Mouse (Mus musculus) gonadal fat pad, adult 2 months (tissue): ENCODE results near the gene Gabbr2. TPM values are rescaled to one million over a fixed set of nuclear protein-coding genes. Genes with fewer than 3 reads are reported as not detected.

Source experiments
- DNase-seq: peaks from one replicate; pipeline ENCODE4 v3.0.0-alpha.2; 2012; ENCODE audit warnings: low read depth
- polyA plus RNA-seq: library from polyadenylated mRNA; depleted of rRNA; stranded (reverse); fragments of >200 nt; gene quantifications from 2 replicates; pipeline ENCODE4 v1.2.3, GENCODE M21; 2012

Gene Gabbr2
- polyA plus RNA-seq, 1 experiment: 0.38 TPM

- no peak for DNase-seq
Observed at GRCm38 (mm10) chr4:46916786-46917185, 74.9 kb downstream of the Gabbr2 start.

GRCm38 (mm10) chr4:46915934-46916333 lies 75.7 kb downstream of the Gabbr2 start:
- DNase-seq: no peak

DNA sequence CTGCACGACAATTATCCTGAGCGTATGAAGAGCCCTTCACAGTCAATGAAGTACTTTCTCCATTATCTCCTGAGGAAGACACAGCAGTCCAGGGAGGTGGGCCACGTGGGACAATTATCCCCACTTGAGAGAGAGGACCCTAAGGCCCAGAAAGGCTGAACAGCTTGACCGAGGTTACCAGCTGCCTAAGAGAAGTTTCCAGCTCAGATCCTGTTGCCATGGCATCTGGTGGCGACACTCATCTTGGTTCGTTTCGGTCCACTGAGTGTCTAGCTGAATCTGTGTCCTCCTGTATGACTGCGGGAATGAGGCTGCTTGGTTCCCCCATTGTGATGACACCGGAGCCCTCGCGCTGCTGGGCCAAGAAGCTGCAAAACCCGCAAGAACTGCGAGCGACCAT lies 76.2 kb downstream of the Gabbr2 start:
- no peak for DNase-seq

GRCm38 (mm10) chr4:46914606-46915005 lies 77.1 kb downstream of the Gabbr2 start:
- DNase-seq: no peak

DNA sequence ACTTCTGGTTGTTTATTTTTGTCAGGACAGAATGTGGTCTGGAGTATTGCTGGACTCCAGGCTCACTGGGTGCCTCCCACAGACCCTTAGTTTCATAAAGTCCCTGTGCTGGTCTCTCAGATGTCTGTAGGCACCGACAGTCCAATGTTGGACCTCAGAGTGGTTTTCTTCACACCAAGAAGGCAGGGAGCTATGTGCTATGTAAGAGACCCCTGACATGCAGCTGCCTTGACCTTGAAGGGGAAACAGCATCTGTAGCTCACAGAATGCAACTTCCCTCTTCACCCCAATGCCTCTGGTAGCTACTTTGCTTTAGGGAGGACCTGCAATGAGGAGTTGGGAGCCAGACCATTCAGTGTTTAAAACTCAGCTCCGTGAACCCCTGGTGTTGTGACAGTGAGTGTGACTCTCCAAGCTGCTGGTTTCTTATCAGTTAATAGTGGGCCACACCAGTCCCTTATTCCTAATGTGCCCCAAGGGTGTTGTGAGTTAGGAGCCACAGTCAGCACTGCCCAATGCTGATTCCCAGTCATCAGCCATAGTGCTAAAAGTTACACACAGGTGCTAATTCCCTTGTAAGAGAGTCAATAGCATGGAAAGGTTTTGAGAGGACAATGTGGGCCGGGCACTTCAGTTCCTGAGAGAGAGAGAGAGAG lies 85.5 kb downstream of the Gabbr2 start:
- no peak for DNase-seq

GRCm38 (mm10) chr4:46905152-46905551 lies 86.5 kb downstream of the Gabbr2 start:
- DNase-seq: no peak

DNA sequence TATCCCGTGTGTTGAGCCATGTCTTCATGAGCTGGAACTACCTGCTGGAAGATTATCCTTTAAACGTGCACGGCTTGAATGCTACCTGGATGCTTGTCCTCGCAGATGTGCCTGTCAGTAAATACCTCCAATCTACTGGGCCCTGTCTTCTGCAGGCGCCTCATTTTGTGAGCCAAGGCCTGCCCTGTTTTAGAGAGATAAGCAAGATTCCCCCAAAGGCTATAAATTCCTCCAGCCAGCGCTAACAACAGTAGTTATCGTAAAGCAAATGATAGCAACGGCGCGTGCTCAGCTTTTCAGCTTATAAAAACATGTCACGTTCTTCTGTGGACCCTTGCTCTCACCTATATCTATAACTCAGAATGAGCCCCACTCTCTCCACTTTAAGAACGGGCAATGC lies 87.5 kb downstream of the Gabbr2 start:
- no peak for DNase-seq

DNA sequence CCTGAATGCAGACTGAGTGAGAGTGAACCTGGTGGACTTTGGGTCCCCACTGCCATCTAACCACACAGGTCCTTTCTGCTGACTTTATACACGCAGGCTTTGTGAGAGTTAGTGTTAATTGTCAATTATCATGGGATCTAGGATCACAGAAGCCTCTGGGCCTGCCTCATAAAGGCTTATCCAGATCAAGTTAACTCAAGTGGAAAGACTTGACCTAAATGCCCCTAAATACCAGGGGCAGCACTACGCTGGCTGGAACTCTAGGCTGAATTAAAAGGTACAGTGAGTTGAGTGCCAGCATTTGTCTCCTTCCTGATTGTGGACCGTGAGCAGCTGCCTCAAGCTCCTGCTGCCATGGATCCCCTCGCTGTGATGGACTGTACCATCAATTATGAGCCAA lies 93.1 kb downstream of the Gabbr2 start:
- no peak for DNase-seq

- no peak for DNase-seq
Observed at GRCm38 (mm10) chr4:46897634-46898399, 93.9 kb downstream of the Gabbr2 start.

GRCm38 (mm10) chr4:46894144-46894543 lies 97.5 kb downstream of the Gabbr2 start:
- DNase-seq: no peak

- no peak for DNase-seq
Observed at GRCm38 (mm10) chr4:46889175-46889574, 102.5 kb downstream of the Gabbr2 start.

- peak; percentile 34 for DNase-seq
Observed at GRCm38 (mm10) chr4:46885627-46886383, 105.9 kb downstream of the Gabbr2 start.

- DNase-seq: no peak
Observed at GRCm38 (mm10) chr4:46884132-46884531, 107.5 kb downstream of the Gabbr2 start.

DNA sequence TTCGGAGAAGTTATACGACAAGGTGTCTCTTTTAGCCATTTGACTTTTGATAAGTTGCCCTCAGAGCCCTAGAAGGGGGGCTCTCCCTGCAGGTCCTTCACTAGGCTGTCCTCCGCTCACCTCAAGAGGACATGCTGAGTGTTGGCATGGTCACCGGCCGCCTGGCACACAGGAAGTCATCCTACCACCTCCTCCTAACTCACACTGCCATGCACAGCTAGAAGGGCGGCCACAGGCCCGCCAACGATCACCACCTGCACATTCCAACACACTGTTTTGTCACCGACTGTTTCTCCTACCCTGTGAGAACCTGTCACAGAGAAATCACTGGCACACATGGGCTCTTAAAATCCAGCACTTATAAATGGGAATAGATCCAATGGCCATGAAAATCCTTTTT lies 108.1 kb downstream of the Gabbr2 start:
- DNase-seq: no peak

DNA sequence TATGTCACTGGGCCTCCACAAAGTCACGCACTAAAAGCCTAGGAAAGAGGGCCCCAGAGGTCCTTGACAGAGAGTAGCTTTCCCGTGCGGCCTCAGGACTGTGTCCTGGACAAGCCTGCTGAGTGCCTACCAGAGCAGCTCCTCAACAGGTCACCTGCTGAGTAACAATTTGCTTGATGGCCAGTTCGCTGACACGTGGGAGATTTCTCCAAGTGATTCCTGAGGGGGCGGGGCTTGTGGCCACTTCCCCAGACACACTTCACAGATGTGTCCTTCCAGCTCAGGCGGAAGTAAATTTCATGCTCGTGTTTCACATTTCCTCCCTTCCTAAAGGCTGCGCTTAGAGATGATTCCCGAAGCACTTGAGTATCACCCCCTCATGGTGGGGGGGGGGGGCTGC lies 108.6 kb downstream of the Gabbr2 start:
- DNase-seq: no peak

DNA sequence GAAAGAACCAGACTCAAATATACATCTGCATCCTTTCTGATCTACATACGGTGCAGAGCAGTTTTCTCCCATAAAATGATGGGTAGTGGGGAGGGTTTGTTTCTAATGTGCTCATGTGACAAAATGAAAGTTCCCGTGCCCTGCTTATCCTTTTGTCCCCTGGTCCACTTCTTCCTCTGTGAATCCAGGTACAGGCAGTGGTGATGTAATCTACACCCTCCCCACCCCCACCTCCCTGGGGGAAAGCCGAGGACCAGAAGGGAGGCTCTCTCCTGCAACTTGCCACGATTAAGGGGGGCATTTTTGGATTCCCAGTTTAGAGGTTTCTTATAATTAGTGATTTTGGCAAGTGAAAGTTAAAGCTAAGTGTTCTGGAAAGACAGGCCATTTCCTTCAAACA lies 110.4 kb downstream of the Gabbr2 start:
- no peak for DNase-seq

DNA sequence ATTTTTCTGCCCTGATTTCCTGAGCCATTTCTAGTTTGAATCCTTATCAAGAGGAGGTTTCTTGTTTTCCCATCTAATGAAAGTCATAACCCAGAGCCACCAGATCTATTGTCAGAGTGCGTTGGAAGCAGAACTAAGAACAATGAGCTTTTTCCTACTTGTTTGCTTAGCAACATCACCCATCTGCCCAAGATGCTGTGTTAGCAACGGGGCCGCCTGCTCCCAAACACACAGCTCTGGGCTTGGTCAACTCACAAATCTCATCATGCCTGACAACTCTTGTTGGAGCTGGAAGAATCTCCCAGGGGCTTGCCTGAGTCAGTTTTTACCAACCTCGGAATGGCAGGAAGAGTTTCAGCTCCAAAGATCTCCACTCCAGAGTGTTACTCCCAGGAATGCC lies 111.7 kb downstream of the Gabbr2 start:
- no peak for DNase-seq

GRCm38 (mm10) chr4:46872750-46873149 lies 118.9 kb downstream of the Gabbr2 start:
- DNase-seq: no peak

DNA sequence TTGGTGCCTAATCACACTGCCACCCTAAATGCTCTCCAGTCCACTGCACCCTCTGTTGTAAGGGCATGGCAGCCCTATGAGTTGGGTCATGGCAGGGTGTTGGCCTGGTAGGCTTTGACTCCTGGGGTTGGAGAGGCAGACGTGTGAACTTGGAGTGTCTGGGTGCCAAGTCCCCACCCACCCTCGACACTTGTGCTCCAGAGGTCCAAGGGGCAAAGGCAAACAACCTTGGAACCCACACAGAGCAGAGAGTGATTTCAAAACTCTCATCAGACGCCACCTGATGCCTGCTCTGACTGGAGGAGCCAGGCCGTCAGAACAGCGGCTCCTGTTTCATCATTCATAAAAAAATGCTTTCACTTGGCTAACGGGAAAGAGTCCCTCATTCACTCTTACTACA lies 121.5 kb downstream of the Gabbr2 start:
- no peak for DNase-seq

DNA sequence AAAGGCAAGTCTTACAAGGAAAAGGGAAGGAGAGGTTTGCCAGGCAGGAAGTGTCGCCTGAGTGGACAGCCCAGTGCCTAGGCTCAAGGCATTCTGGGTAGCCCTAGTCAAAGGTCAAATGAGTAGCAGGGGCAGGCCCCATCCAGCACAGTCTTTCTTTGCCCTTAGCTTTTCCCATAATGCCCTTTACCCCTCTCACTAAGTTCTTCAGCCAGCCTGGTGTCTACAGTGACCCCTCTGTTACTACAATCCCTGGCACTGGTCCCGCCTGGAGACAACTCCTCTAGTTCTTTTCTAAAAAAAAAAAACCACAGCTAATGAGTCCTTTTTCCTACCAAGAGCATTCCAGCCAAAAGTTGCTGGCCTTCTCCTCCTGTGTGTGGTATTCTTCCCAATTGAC lies 122.3 kb downstream of the Gabbr2 start:
- DNase-seq: no peak

DNA sequence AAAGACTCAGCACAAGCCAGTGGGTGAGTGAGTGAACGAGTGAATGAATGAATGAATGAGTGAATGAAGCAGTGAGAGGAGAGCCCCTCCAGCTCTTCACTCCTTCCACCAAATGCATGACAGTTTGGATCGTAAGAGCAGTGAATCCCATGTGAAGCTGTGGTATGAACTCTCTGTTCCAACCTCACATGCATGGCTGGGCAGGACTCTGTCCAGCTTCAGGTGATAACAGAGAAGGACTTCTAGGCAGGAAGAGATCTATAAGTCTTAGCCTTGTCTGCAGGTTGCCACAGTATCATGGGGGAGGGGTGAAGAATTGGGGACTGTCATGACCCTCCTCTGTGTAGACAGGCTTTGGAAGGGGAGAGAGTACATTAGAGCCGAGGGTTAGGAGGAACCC lies 122.8 kb downstream of the Gabbr2 start:
- DNase-seq: no peak

DNA sequence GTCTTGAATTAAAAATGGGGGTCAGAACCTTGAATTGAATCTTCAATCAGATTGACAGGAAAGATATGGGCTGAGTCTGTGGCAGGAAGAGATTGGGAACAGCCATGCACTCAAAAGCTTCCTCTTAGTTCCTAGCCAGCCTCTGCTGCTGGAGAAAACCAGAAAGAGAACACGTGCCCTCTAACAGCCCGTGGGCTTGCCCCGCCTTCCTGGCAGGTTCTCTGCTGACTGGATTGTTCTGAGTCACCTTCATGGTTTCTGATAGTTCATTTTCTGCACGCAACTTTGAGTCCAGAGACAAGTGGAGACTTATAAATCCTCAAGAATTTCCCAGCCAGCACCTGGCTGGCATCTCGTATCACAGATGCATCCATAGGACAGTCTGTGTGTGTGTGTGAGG lies 123.5 kb downstream of the Gabbr2 start:
- DNase-seq: no peak

DNA sequence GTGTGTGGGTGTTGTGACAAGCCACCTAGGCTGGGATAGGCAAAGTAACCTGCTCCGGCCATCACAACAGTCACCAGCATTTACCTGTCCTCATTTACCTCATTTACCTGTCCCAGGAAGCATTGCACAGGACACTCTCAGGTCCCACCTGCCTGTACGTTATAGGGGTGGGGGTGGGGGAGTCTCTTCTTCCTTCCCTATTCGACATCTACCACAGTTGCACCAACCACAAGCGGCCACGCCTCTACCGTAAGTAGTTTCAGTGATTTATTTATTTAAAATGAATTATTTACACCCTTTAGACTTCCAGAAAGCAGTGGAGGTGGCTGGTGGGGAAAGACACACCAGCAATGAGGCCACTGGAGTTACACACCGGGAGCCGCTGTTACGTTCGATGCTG lies 123.9 kb downstream of the Gabbr2 start:
- DNase-seq: no peak
